Mouse (Mus musculus): ENCODE data around the gene Ugt2b38. TPM values are rescaled to one million over a fixed set of nuclear protein-coding genes. Genes with fewer than 3 reads are reported as not detected.

Ugt2b38 gene
- not detected in 2 replicates for polyA plus RNA-seq (2012; rRNA removed)

GRCm38 (mm10) chr5:87424041-87424440, at the start of gene Ugt2b38:
Ugt2b38 (minus strand) TSS chr5:87424203.

Other genes with a start within 250 kb of the Ugt2b38 start
- not detected in 2 replicates for gene Ugt2b37, start 169.4 kb downstream of the Ugt2b38 start, polyA plus RNA-seq (2012; rRNA removed)
- not detected in 2 replicates for gene Ugt2a3, start 87.0 kb downstream of the Ugt2b38 start, polyA plus RNA-seq (2012; rRNA removed)
- 0.01 TPM in 1 of 2 replicates, not detected in the other for gene Ugt2a2, start 58.1 kb upstream of the Ugt2b38 start, polyA plus RNA-seq (2012; rRNA removed)
- not detected in 2 replicates for gene Gm43638, start 62.6 kb upstream of the Ugt2b38 start, polyA plus RNA-seq (2012; rRNA removed)
- 0.06 TPM in 1 of 2 replicates, not detected in the other for gene Ugt2a1, start 66.7 kb upstream of the Ugt2b38 start, polyA plus RNA-seq (2012; rRNA removed)
- gene Sult1b1, start 114.0 kb upstream of the Ugt2b38 start, polyA plus RNA-seq (2012; rRNA removed), result 0.02 TPM in 1 of 2 replicates, not detected in the other
- gene Sult1d1, start 144.8 kb upstream of the Ugt2b38 start, polyA plus RNA-seq (2012; rRNA removed), result 0.02 and 0.06 TPM in 2 replicates
- gene Sult1e1, start 167.4 kb upstream of the Ugt2b38 start, polyA plus RNA-seq (2012; rRNA removed), result 0.12 and 0.25 TPM in 2 replicates
- not detected in 2 replicates for gene Csn1s1, start 242.0 kb upstream of the Ugt2b38 start, polyA plus RNA-seq (2012; rRNA removed)